ENCODE assay signal across 12 mouse cellular contexts in genomic region chr3:129338296-129339091, GRCm38 (mm10). TPM values are rescaled to one million over a fixed set of nuclear protein-coding genes. Genes with fewer than 3 reads are reported as not detected.
DNase-seq lines count a peak whose midpoint lies in the region; ATAC-seq lines count a peak whose summit lies in the region.
"Had no signal": no experiment of that assay in that cellular context is flagged by ENCODE, and none has a peak within 500 bp of the region (broad histone marks: within the 10 kb centered on the region; RNA-seq: fewer than 3 reads in every experiment).

No protein-coding gene starts in this region.

- intact Hi-C loops in heart, postnatal 10 days (cut with DNase I) = no loop called here

- DNase-seq in embryonic facial prominence, embryonic 11.5 days (ENCODE audit: low spot score) = peak; percentile 15
- no peak for DNase-seq in embryonic facial prominence, embryonic 10.5 days (ENCODE audit: low spot score)
- DNase-seq in midbrain, embryonic 14.5 days = peak; percentile 6
- DNase-seq in heart, postnatal 10 days = peak; percentile 48 to 50
- no peak for DNase-seq in left cerebral cortex, adult 8-10 months (ENCODE audit: low spot score in 2 of 2)
- no peak for DNase-seq in cerebellum, adult 9-10 months
- DNase-seq: B cell, adult 2 months had no signal

- no peaks in the 10 kb centered on the region for H3K9me3 ChIP-seq in embryonic facial prominence, embryonic 11.5 days (replicated peaks; ENCODE audit: control insufficient read depth, low read length)
- H3K9me3 ChIP-seq in embryonic facial prominence, embryonic 10.5 days = 0 out of 2 replicates have a peak, but pooled peaks cover 5% of the 10 kb centered on the region
- H3K9me3 ChIP-seq in midbrain, embryonic 14.5 days (ENCODE audit: control insufficient read depth, low read length) = no peaks in the 10 kb centered on the region
- H3K9me3 ChIP-seq in midbrain, embryonic 13.5 days = no peaks in the 10 kb centered on the region
- H3K9me3 ChIP-seq in stomach, embryonic 15.5 days = no peaks in the 10 kb centered on the region
- H3K9me3 ChIP-seq: embryonic facial prominence, embryonic 15.5 days; neural tube, embryonic 13.5 days had no signal

- no peak overlapping the region for H3K27ac ChIP-seq in embryonic facial prominence, embryonic 11.5 days (replicated peaks; ENCODE audit: low read depth, low read length)
- H3K27ac ChIP-seq in embryonic facial prominence, embryonic 10.5 days (replicated peaks) = no peak overlapping the region
- no peak overlapping the region for H3K27ac ChIP-seq in midbrain, embryonic 14.5 days (replicated peaks; ENCODE audit: low read depth, low read length)
- H3K27ac ChIP-seq in midbrain, embryonic 13.5 days = no peak overlapping the region
- no peak overlapping the region for H3K27ac ChIP-seq in stomach, embryonic 15.5 days
- H3K27ac ChIP-seq: embryonic facial prominence, embryonic 15.5 days; neural tube, embryonic 13.5 days had no signal

- no peak overlapping the region for H3K9ac ChIP-seq in embryonic facial prominence, embryonic 11.5 days (replicated peaks; ENCODE audit: low read length)
- H3K9ac ChIP-seq in midbrain, embryonic 14.5 days (replicated peaks; ENCODE audit: low read length) = no peak overlapping the region
- no peak overlapping the region for H3K9ac ChIP-seq in midbrain, embryonic 13.5 days (replicated peaks)
- no peak overlapping the region for H3K9ac ChIP-seq in stomach, embryonic 15.5 days
- H3K9ac ChIP-seq: embryonic facial prominence, embryonic 15.5 days; neural tube, embryonic 13.5 days had no signal

- no peak for ATAC-seq in embryonic facial prominence, embryonic 11.5 days (replicated peaks; ENCODE audit: insufficient number of reproducible peaks, low FRiP score, low TSS enrichment, low read depth)
- no peak for ATAC-seq in midbrain, embryonic 14.5 days (ENCODE audit: low FRiP score, low TSS enrichment)
- no peak for ATAC-seq in midbrain, embryonic 13.5 days
- no peak for ATAC-seq in stomach, embryonic 15.5 days (ENCODE audit: insufficient read depth, low FRiP score, low read depth)

- no peak overlapping the region for H3K4me2 ChIP-seq in embryonic facial prominence, embryonic 11.5 days (ENCODE audit: low read depth, low read length)
- H3K4me2 ChIP-seq in midbrain, embryonic 14.5 days (ENCODE audit: low read length) = no peak overlapping the region
- H3K4me2 ChIP-seq in midbrain, embryonic 13.5 days (replicated peaks) = no peak overlapping the region
- peak overlapping the region; percentile 27; the same call in 1 of the 2 replicates for H3K4me2 ChIP-seq in stomach, embryonic 15.5 days
- H3K4me2 ChIP-seq: embryonic facial prominence, embryonic 15.5 days; liver, embryonic 11.5 days; neural tube, embryonic 13.5 days had no signal

- 50% methylated on average over 14 of the region's 14 CpGs for WGBS in embryonic facial prominence, embryonic 11.5 days
- 49% methylated on average over 14 of the region's 14 CpGs for WGBS in embryonic facial prominence, embryonic 10.5 days
- WGBS in midbrain, embryonic 14.5 days = 55% methylated on average over 14 of the region's 14 CpGs
- WGBS in midbrain, embryonic 13.5 days = 55% methylated on average over 14 of the region's 14 CpGs
- 29% methylated on average over 14 of the region's 14 CpGs for WGBS in stomach, embryonic 15.5 days

- H3K27me3 ChIP-seq in embryonic facial prominence, embryonic 11.5 days (ENCODE audit: control insufficient read depth, insufficient read depth, low read length) = no peaks in the 10 kb centered on the region
- no peaks in the 10 kb centered on the region for H3K27me3 ChIP-seq in embryonic facial prominence, embryonic 10.5 days (replicated peaks; ENCODE audit: low read depth, poor library complexity, severe bottlenecking)
- no peaks in the 10 kb centered on the region for H3K27me3 ChIP-seq in midbrain, embryonic 14.5 days (ENCODE audit: control insufficient read depth, insufficient read depth, low read length)
- H3K27me3 ChIP-seq in midbrain, embryonic 13.5 days = no peaks in the 10 kb centered on the region
- no peaks in the 10 kb centered on the region for H3K27me3 ChIP-seq in stomach, embryonic 15.5 days (replicated peaks)
- H3K27me3 ChIP-seq: embryonic facial prominence, embryonic 15.5 days; neural tube, embryonic 13.5 days had no signal

- H3K4me3 ChIP-seq in embryonic facial prominence, embryonic 11.5 days (ENCODE audit: low read depth, low read length) = no peak overlapping the region
- H3K4me3 ChIP-seq in embryonic facial prominence, embryonic 10.5 days = no peak overlapping the region
- H3K4me3 ChIP-seq in midbrain, embryonic 14.5 days (replicated peaks; ENCODE audit: low read depth, low read length) = no peak overlapping the region
- no peak overlapping the region for H3K4me3 ChIP-seq in midbrain, embryonic 13.5 days (replicated peaks)
- H3K4me3 ChIP-seq in stomach, embryonic 15.5 days (replicated peaks) = no peak overlapping the region
- H3K4me3 ChIP-seq: embryonic facial prominence, embryonic 15.5 days; neural tube, embryonic 13.5 days had no signal

- no peaks in the 10 kb centered on the region for H3K4me1 ChIP-seq in embryonic facial prominence, embryonic 11.5 days (ENCODE audit: control insufficient read depth, insufficient read depth, low read length)
- H3K4me1 ChIP-seq in embryonic facial prominence, embryonic 10.5 days = peaks cover 5% of the 10 kb centered on the region; the same call in 1 of the 2 replicates
- H3K4me1 ChIP-seq in midbrain, embryonic 14.5 days (ENCODE audit: control insufficient read depth, insufficient read depth, low read length) = no peaks in the 10 kb centered on the region
- H3K4me1 ChIP-seq in midbrain, embryonic 13.5 days (replicated peaks) = no peaks in the 10 kb centered on the region
- peaks cover 2% of the 10 kb centered on the region; the same call in 1 of the 2 replicates for H3K4me1 ChIP-seq in stomach, embryonic 15.5 days
- H3K4me1 ChIP-seq: neural tube, embryonic 13.5 days had no signal

- H3K36me3 ChIP-seq in embryonic facial prominence, embryonic 11.5 days (replicated peaks; ENCODE audit: control insufficient read depth, insufficient read depth, low read depth, low read length) = no peaks in the 10 kb centered on the region
- no peaks in the 10 kb centered on the region for H3K36me3 ChIP-seq in embryonic facial prominence, embryonic 10.5 days (replicated peaks)
- no peaks in the 10 kb centered on the region for H3K36me3 ChIP-seq in midbrain, embryonic 14.5 days (ENCODE audit: control insufficient read depth, insufficient read depth, low read length)
- no peaks in the 10 kb centered on the region for H3K36me3 ChIP-seq in midbrain, embryonic 13.5 days
- no peaks in the 10 kb centered on the region for H3K36me3 ChIP-seq in stomach, embryonic 15.5 days
- H3K36me3 ChIP-seq: embryonic facial prominence, embryonic 15.5 days; neural tube, embryonic 13.5 days had no signal

RNA-seq across cellular contexts. Expression of gene Enpep, which starts 6.0 kb away (rescaled TPM):
- polyA plus RNA-seq in embryonic facial prominence, embryonic 11.5 days (2014; fragmentation: Nextera tagmentation; extraction: Ambion mirVana) = 0.93 and 1.1 TPM in 2 replicates
- 0.05 and 0.06 TPM in 2 replicates for polyA plus RNA-seq in embryonic facial prominence, embryonic 10.5 days (2016; fragmentation: Nextera tagmentation; extraction: Ambion mirVana)
- 0.45 and 1.3 TPM in 2 replicates for polyA plus RNA-seq in midbrain, embryonic 14.5 days (2014; fragmentation: Nextera tagmentation; extraction: Ambion mirVana)
- 0.77 and 0.79 TPM in 2 replicates for polyA plus RNA-seq in midbrain, embryonic 13.5 days (2015; fragmentation: Nextera tagmentation; extraction: Ambion mirVana)
- 1 to 10 TPM; 9.2 to 9.7 TPM for total RNA-seq in heart, postnatal 10 days (2021)
- polyA plus RNA-seq in stomach, embryonic 15.5 days (2015; fragmentation: Nextera tagmentation; extraction: Ambion mirVana) = 19.7 and 25.7 TPM in 2 replicates
- 1 to 10 TPM; 1.3 to 2.0 (median 1.6) TPM for total RNA-seq in left cerebral cortex, adult 8-10 months (2022)

Comparison
In these comparisons a context has a peak if more than half of its experiments do, and no peak if none do; other contexts are left out.
1. DNase-seq: peak in embryonic facial prominence, embryonic 11.5 days (single experiment), midbrain, embryonic 14.5 days (single experiment) and heart, postnatal 10 days (2 of 2); none in embryonic facial prominence, embryonic 10.5 days (single experiment), left cerebral cortex, adult 8-10 months (0 of 2) and cerebellum, adult 9-10 months (single experiment).